Mouse (Mus musculus): Measurements from ENCODE around the gene Mtmr3.

Gene Mtmr3

DNA sequence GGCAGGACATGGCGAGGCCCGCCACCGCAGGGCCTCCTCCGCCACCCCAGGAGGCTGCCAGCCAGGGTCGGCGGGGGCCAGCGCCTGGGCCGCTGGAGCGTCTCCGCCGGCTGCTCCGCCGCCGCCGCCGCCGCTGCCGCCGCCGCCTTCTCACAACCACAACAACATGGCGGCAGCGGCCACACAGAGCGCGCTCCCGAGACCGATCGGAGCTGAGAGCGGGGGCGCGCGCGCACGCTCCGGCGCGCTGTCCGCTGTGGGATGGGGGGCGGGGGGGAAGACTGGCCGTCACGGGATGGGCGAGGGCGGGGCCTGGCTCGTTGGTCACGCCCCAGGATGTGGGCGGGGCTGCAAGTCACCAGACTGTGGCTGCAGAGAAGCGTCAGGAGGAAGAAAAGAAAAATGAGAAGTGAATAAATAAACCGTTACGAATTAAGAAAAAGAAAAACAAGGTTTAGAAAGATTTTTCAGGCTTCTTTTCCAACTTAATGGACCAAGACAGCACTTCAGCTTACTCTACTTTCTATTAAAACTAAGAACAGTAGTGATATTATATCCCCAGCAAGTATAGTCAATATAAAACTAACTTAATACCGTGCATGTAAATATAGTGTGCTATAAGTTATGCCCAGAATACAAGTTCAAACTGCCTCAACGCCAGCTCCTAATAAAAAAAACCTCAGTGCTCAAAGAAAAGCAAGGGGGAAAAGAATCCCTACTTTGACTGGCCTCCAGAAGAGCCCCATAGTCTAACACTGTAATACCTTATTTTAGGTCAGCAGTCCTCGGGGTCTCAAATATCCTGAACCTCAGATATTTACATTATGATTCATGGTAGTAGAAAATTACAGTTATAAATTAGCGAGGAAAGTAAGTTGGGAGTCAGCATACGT lies at the start of gene Mtmr3:
Mtmr3 (minus strand) TSS at position 256 of the 893 bp plus-strand sequence.
- DNase-seq (ENCODE audit: low read depth in 2 of 2, low spot score in 2 of 2), result peak; percentile 89 to 96

DNA sequence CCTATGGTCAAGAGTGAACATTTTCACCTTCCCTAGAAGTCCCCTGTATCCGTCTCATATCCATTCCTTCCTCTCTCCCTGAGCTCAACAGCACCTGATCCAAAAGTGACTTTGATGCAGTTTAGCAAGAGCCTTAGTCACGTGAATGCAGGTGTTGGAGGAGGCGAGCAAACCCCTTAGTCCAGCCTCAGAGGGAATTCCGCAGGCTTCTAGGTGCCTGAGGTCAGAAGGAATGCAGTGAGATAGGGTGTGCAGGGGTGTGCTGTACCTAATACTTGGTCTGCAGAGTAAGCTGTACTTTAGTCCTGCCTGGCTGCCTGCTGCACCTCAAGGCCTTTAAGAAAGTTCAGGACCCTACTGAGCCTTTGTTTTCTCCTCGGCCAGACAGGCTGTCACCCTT lies 49.1 kb upstream of the Mtmr3 start:
- DNase-seq (ENCODE audit: low read depth in 2 of 2, low spot score in 2 of 2), result no peak

DNA sequence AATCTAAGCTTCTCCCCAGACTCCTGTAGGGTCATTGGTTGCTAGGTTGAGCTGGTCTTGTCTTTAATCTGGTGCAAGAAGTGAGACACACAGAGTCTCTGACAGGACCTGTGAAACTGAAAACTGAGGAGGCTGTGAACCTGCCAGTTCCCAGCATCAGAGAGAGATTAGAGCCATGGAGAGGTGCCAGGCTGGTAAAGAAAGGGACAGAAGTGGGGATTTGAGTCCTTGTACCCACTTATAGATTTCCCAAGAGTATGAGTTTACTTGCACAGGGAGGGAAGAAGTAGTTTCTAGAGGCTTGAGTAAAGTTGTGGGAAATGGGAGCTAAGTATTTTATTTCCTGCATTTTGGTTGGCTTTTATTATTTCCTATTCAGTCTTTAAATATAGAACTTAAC lies 46.5 kb upstream of the Mtmr3 start:
- no peak for DNase-seq (ENCODE audit: low read depth in 2 of 2, low spot score in 2 of 2)

DNA sequence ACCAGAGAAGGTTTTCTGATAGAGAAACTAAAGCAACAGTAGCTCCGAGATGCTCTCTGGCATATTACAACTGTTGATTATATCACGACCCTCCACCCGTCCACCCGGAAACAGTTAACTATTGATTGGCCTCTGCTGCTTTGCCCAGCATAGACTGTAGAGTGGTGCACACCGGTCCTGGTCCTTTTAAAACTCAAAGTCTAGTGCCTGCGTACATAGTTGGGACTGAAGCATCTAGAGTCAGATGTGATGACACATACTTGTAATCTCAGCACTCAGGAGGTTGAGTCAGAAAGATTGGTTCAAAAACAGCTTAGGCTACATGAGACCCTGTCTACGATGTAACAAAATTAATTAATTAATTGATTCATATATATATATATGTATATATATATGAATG lies 43.6 kb upstream of the Mtmr3 start:
- DNase-seq (ENCODE audit: low read depth in 2 of 2, low spot score in 2 of 2), result no peak

DNA sequence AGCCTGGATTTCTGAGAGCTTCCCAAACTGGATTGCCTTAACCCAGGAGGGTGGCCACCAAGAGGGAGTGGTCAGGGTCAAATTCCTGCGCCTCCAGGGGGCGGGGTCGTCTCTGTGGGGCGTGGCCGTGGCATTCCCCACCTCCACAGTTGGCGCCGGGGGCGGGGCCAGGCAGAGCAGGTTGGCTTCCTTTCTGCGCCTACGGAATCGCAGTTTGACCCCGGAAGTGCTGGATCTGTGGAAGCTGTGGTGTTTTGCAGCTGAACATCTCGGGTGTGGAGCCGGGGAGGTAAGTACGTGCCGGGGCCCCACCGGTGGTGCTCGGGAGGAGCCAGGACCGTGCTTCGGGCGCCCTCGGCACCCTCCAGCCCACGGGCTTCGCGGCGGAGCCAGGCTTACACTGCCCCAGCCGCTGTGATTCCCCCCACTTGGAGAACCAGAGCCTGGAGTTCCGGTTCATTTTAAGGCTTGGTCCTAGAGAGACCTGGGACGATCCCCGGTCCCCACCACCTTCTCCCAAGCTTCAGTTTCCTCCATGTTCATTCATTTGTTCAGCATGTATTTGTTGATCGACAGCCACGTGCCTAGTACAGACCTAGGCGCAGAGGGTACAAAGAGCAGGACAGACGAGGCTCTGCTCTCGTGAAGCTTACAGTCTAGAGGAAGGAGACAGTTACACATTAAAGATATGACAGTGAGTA lies 43.0 kb upstream of the Mtmr3 start, which contains the start of gene Ascc2:
Ascc2 (plus strand) TSS at position 214 of the 701 bp plus-strand sequence.
- peak; percentile 77 to 80 for DNase-seq (ENCODE audit: low read depth in 2 of 2, low spot score in 2 of 2)

DNA sequence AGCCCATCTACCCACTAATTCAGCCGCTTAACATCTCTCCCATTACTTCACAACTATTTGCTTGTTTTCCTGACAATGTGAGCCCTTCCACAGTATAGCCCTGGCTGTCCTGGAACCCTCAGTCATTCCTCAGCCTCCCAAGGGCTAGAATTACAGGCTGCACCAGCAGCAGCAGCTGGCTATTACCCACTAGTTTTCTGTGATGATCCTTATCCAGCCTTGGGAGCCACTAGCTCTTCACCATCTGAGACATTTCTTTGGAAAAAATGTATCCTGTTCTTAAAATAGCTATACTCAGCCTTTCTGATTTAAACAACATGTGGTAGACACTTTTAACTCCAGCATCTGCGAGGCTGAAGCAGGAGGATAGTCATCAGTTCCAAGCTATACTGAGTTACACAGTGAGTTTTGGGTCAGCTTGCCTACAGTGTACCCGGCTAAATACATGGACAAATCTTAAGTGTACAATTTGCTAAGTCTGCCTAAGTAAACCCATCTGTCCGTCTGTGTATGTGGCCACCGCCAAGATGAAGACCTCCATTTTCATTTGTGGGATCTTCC lies 42.2 kb upstream of the Mtmr3 start:
- no peak for DNase-seq (ENCODE audit: low read depth in 2 of 2, low spot score in 2 of 2)

GRCm38 (mm10) chr11:4634395-4634794 lies 39.7 kb upstream of the Mtmr3 start:
- DNase-seq (ENCODE audit: low read depth in 2 of 2, low spot score in 2 of 2), result no peak

DNA sequence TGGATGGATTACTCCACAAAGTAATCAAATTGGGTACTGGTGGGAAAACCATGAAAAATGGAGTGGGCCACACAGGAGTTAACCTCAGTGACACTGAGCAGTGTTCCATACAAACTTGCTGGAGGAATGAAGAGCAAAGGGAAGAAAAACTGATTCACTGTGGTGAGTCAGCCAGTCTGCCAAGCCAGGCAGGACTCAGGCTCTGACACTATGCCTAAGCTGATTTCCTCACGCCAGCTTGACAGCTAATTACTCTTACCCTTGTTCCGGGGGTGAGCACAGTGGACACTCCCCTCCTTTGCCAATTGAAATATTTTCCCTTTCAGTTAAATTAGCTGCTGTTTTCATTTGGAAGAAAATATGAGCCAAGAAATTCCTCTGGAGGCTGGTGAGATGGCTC lies 38.8 kb upstream of the Mtmr3 start:
- DNase-seq (ENCODE audit: low read depth in 2 of 2, low spot score in 2 of 2), result no peak

- DNase-seq (ENCODE audit: low read depth in 2 of 2, low spot score in 2 of 2), result no peak
Observed at GRCm38 (mm10) chr11:4629861-4630280, 35.2 kb upstream of the Mtmr3 start.

- no peak for DNase-seq (ENCODE audit: low read depth in 2 of 2, low spot score in 2 of 2)
Observed at GRCm38 (mm10) chr11:4627636-4628035, 33.0 kb upstream of the Mtmr3 start.

DNA sequence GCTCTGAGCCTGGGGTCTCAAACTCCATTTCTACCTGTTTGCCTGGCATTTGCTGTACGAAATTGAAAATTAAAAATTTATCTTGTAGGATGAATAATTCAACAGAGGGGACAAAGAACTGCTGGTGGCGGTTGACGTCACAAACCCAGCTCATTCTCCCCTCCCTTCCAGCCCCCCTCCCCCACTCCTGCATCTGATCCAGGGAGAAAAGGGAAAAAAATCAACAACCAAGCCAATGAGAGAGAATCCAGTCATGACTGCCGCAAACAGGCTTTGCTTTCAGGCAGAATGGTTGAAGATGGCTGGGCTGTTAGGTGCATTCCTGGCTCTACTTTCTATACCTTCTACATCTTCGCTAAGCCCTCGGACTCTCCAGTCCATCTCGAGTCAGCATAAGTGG lies 31.3 kb upstream of the Mtmr3 start:
- DNase-seq (ENCODE audit: low read depth in 2 of 2, low spot score in 2 of 2), result no peak

DNA sequence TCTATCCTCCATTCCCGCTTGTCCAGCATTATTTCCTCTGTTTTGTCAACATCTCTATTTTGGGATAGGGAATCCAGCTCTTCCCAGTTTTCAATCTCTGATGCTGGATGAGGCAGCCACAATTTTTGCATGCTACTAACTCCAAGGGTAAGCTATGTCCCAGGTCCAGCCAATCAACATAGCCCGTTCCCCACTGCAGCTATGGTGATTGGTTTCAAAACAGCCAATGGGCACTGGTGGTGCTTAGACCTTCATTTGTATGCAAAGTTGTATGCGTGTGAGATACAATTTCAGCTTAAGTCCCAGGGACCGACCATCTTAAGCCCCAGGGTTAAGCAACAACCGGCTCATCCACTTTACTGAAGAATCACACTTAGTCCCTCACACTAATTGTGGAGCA lies 28.3 kb upstream of the Mtmr3 start:
- DNase-seq (ENCODE audit: low read depth in 2 of 2, low spot score in 2 of 2), result no peak

- no peak for DNase-seq (ENCODE audit: low read depth in 2 of 2, low spot score in 2 of 2)
Observed at GRCm38 (mm10) chr11:4622442-4622986, 27.9 kb upstream of the Mtmr3 start.

DNA sequence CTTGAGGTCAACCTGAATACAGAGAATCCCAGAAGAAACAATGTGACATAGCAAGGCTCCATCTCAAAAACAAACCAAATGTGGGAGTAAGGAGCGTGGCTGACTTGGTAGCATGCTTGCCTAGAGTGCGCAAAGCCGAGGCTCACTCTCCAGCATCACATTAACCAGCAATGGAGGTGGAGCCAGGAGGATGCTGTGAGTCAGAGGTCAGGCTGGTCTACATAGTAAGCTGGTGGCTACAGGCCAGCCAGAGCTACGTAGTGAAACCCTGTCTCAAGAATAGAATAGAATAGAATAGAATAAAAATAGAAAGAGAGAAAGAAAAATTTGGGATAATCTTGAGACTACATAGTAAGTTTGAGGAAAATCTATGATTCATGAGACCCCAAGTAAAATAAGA lies 27.2 kb upstream of the Mtmr3 start:
- DNase-seq (ENCODE audit: low read depth in 2 of 2, low spot score in 2 of 2), result no peak

GRCm38 (mm10) chr11:4620501-4621108 lies 25.9 kb upstream of the Mtmr3 start:
- DNase-seq (ENCODE audit: low read depth in 2 of 2, low spot score in 2 of 2), result no peak

DNA sequence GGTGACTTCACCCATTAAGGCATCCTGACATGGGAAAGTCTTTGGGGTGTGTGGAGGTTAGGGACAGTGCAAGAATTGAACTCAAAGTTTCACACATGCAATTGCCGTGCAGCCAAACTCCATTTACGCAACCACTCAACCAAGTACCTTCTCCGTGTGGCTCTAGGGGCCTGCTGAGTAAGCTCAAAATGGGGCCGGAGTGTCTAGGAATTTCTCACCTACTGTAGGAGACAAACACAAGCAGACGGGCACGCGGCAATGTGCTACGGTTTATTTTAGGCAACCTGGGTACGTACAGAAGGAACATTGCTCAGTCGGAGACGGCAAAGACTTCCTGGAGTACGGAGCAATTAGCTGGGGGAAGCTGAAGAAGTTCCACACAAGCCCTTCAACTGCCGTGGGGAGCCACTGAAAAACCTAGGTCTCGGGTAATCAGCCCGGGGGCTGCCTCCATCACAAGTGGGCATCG lies 25.4 kb upstream of the Mtmr3 start, which contains the start of gene Gm11032:
Gm11032 (plus strand) TSS at position 51 of the 469 bp plus-strand sequence.
- no peak for DNase-seq (ENCODE audit: low read depth in 2 of 2, low spot score in 2 of 2)

- no peak for DNase-seq (ENCODE audit: low read depth in 2 of 2, low spot score in 2 of 2)
Observed at GRCm38 (mm10) chr11:4611904-4612303, 17.2 kb upstream of the Mtmr3 start.

- no peak for DNase-seq (ENCODE audit: low read depth in 2 of 2, low spot score in 2 of 2)
Observed at GRCm38 (mm10) chr11:4606541-4606940, 11.9 kb upstream of the Mtmr3 start.

- no peak for DNase-seq (ENCODE audit: low read depth in 2 of 2, low spot score in 2 of 2)
Observed at GRCm38 (mm10) chr11:4605414-4605813, 10.8 kb upstream of the Mtmr3 start.

GRCm38 (mm10) chr11:4604441-4604840 lies 9.8 kb upstream of the Mtmr3 start:
- DNase-seq (ENCODE audit: low read depth in 2 of 2, low spot score in 2 of 2), result no peak
